Mouse (Mus musculus) hindbrain, embryonic 11.5 days (tissue): ENCODE data around the gene Sbno1. TPM values are rescaled to one million over a fixed set of nuclear protein-coding genes. Genes with fewer than 3 reads are reported as not detected.
"Not testable (repeated sequence)": the region's sequence is repeated elsewhere in the genome, so short reads cannot be mapped to it uniquely, and the experiment has no call there.

Experiments used
- ATAC-seq: fragments of 200-750 bp; cut with Nextera tagmentation; 2 replicates; pipeline ENCODE4 v1.8.0; 2017; ENCODE audit warnings: mild to moderate bottlenecking, moderate TSS enrichment, moderate library complexity; ENCODE audit not compliant: low FRiP score
- DNase-seq: peaks from one replicate; pipeline ENCODE4 v3.0.0-alpha.2; 2015; ENCODE audit warnings: low spot score
- H3K27ac ChIP-seq: fragments of 300-500 bp; sonication (generic); 2 replicates; pipeline ENCODE4 v1.5.1; 2014; ENCODE audit warnings: mild to moderate bottlenecking, low read depth, low read length
- H3K27me3 ChIP-seq: fragments of 300-500 bp; sonication (generic); 2 replicates; pipeline ENCODE4 v1.6.1; 2014; ENCODE audit warnings: mild to moderate bottlenecking, low read length, moderate library complexity, mixed read lengths; ENCODE audit not compliant: control insufficient read depth, insufficient read depth
- H3K36me3 ChIP-seq: fragments of 300-500 bp; sonication (generic); 2 replicates; pipeline ENCODE4 v1.6.1; 2014; ENCODE audit warnings: mild to moderate bottlenecking, low read length, moderate library complexity, mixed read lengths; ENCODE audit not compliant: control insufficient read depth, insufficient read depth
- H3K4me1 ChIP-seq: fragments of 300-500 bp; sonication (generic); replicated peaks from 2 replicates; pipeline ENCODE4 v1.6.1; 2014; ENCODE audit warnings: low read length, mixed read lengths; ENCODE audit not compliant: control insufficient read depth, insufficient read depth
- H3K4me2 ChIP-seq: fragments of 300-500 bp; sonication (generic); replicated peaks from 2 replicates; pipeline ENCODE4 v1.6.1; 2014; ENCODE audit warnings: mild to moderate bottlenecking, low read depth, low read length
- H3K4me3 ChIP-seq: fragments of 300-500 bp; sonication (generic); 2 replicates; pipeline ENCODE4 v1.5.1; 2014; ENCODE audit warnings: low read depth, low read length
- H3K9ac ChIP-seq: fragments of 300-500 bp; sonication (generic); 2 replicates; pipeline ENCODE4 v1.6.1; 2014; ENCODE audit warnings: low read depth, low read length
- H3K9me3 ChIP-seq: fragments of 300-500 bp; sonication (generic); 2 replicates; pipeline ENCODE4 v1.6.1; 2016; ENCODE audit warnings: low read length; ENCODE audit not compliant: control insufficient read depth
- WGBS: fragments of 180-500 bp; shearing (Covaris S2); extraction: QIAGEN DNeasy Blood & Tissue Kit; methylation state at CpG from one replicate; pipeline ENCODE4 v1.1.7; 2014; 5-methylcytosine and 5-hydroxymethylcytosine counted together
- polyA plus RNA-seq: library from polyadenylated mRNA; unstranded; fragments of >200 nt; fragmentation: Nextera tagmentation; extraction: Ambion mirVana; gene quantifications from 2 replicates; pipeline ENCODE4 v1.2.1, GENCODE M21; 2014

The Sbno1 gene
- polyA plus RNA-seq, 1 experiment from 2014 or later, result 116 TPM

DNA sequence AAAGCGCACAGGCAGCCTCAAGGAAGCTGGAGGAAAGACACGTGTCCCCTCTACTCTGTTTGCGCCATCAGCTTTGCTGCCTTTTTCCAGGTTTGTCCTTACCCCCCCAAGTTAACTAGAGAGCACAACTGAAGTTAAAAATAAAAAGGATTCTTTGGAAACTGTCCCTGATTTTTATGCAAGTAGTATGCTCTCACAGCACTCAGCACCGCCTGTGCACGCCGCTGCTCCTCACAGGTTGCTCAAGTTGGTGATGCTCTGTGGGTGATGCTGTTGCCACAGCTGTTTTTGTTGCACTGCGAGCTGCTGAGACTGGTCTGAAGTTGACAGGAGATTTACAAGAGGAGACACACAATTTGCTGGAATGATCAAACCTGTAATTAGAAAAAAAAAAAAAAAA, 51.5 kb downstream of the Sbno1 start:
- Histone ChIP-seq H3K9ac (no peak overlapping the region), H3K4me1 (no peaks in the 10 kb centered on the region), H3K36me3 (peaks cover 9% of the 10 kb centered on the region), H3K9me3 (no peaks in the 10 kb centered on the region), H3K4me3 (no peak overlapping the region), H3K4me2 (no peak overlapping the region), H3K27me3 (no peaks in the 10 kb centered on the region), H3K27ac (no peak overlapping the region)
- ATAC-seq (no peak), DNase-seq (no peak)
- WGBS, result 96% methylated on average over 7 of the region's 7 CpGs

DNA sequence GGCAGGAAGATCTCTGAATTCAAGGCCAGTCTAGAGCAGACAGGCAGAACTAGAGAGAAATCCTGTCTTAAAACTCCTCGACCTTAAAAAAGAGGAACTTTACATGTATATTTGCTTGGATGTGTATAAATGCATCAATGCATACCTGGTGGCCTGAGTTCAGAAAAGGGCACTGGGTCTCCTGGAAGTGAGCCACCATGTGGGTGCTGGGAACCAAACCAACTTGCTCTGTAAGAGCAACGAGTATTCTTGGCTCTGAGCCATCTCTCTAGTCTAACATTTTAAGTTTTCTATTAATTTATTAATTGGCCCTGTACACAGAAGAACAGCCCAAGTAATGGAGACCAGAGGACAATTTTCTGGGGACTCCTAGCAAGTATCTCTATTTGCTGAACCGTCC, 59.1 kb downstream of the Sbno1 start:
- H3K4me3 ChIP-seq, result no peak overlapping the region
- H3K27ac ChIP-seq, result no peak overlapping the region
- H3K4me1 ChIP-seq, result no peaks in the 10 kb centered on the region
- H3K9me3 ChIP-seq, result no peaks in the 10 kb centered on the region
- WGBS, result 92% methylated on average over 3 of the region's 3 CpGs
- H3K36me3 ChIP-seq, result peaks cover 5% of the 10 kb centered on the region; the same call in 1 of the 2 replicates
- H3K27me3 ChIP-seq, result no peaks in the 10 kb centered on the region
- ATAC-seq (no peak), DNase-seq (no peak)
- H3K4me2 ChIP-seq, result no peak overlapping the region
- no peak overlapping the region for H3K9ac ChIP-seq

DNA sequence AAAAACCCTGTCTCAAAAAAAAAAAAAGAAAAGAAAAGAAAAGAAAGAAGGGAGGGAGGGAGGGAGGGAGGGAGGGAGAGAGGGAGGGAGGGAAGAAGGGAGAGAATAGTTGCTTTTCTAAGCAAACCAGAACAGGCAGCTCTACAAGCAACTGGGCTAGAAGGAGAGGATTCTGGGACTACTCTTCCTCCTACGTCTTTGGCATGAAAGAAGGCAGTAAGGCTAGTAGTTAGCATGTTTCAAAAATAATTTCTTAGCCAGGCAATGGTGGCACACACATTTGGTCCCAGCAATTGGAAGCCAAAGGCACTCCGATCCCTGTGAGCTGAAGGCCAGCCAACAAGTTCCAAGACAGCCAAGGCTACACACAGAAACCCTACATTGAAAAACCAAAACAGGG, 60.0 kb downstream of the Sbno1 start:
- no peaks in the 10 kb centered on the region for H3K9me3 ChIP-seq
- H3K27ac ChIP-seq, result no peak overlapping the region
- H3K27me3 ChIP-seq, result no peaks in the 10 kb centered on the region
- no peak overlapping the region for H3K9ac ChIP-seq
- no peak overlapping the region for H3K4me2 ChIP-seq
- no peaks in the 10 kb centered on the region for H3K4me1 ChIP-seq
- WGBS, result 98% methylated on average over 2 of the region's 2 CpGs
- DNase-seq (no peak), ATAC-seq (no peak)
- no peaks in the 10 kb centered on the region for H3K36me3 ChIP-seq
- H3K4me3 ChIP-seq, result no peak overlapping the region

DNA sequence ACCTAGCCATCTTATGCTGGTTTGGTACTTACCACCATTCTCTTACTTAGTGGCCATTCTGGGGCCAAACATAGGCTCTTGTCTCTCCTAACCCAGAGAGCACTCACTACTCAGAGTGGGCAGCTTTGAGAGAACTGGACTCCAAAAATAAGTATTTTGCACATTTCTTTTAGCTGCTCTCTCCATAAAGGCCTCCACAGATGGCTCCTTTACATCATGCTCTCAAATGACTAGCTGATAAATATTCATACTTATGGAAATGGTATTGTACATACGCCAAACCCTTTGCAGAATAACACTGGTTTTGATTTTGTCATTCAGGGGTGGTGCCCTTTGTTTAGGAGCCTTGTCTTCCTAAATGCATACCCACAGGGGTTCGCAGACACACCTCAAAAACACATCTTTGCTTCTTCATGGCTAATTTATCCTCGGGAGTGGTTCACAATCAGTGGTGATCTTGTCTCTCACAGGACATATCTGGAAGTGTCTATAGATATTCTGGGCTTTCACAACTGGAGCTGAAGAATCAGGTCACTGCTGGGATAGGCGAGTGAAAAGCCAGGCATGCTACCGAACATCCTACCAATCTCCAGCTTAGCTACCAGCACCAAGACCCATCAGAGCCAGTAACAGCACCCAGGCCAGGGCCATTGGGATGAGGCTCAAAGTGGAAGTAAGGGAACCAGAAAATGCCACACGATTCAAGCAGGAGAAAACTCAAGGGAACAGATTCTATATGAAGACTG, 61.5 kb downstream of the Sbno1 start:
- no peak for DNase-seq

DNA sequence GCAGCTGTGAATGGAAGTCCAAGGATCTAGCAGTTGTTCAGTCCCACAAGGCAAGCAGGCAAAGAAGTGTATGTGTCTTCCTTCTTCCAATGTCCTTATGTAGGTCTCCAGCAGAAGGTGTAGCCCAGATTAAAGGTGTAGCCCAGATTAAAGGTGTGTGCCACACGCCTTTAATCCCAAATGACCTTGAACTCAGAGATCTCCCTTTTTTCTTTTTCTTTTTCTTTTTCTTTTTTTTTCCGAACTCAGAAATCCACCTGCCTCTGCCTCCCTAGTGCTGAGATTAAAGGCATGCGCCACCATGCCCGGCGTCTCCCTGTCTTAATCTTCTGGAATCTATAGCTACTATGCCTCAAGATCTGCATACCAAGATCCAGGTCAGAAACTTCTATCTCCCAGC, 62.8 kb downstream of the Sbno1 start, which contains the start of gene Cdk2ap1:
Gene Cdk2ap1, minus strand, starts transcription at position 101 of the 400 bp plus-strand sequence.
- H3K27me3 ChIP-seq, ATAC-seq: not testable (repeated sequence)

More for the DNA sequence above, 61.5 kb downstream of the Sbno1 start:
- Histone ChIP-seq H3K9me3 (no peaks in the 10 kb centered on the region), H3K4me3 (no peak overlapping the region), H3K9ac (no peak overlapping the region), H3K4me1 (no peaks in the 10 kb centered on the region), H3K27me3 (no peaks in the 10 kb centered on the region), H3K27ac (no peak overlapping the region), H3K4me2 (no peak overlapping the region), H3K36me3 (no peaks in the 10 kb centered on the region)
- WGBS, result 81% methylated on average over 6 of the region's 6 CpGs
- no peak for ATAC-seq

DNA sequence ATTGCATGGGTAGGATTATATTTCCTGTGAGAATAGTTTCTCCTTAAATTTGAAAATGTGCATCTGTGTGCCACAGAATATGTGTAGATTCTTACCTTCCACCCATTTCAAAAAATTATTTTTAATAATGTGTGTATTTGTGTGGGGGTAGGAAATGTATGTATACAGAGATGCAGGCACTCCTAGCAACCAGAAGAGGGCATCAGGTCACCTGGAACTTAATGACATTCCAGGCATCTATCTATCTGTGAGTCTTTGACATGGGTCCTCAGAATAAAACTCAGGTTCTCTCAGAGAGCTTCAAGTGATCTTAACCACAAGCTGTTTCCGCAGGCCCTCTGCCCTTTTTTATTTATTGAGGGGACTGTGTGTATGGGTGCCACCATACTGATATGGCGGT, 66.2 kb downstream of the Sbno1 start:
- WGBS, result 79% methylated on average over 2 of the region's 2 CpGs

More for the DNA sequence above, 62.8 kb downstream of the Sbno1 start, which contains the start of gene Cdk2ap1:
- not testable (repeated sequence) for H3K27ac ChIP-seq, H3K4me2 ChIP-seq, H3K9ac ChIP-seq, H3K36me3 ChIP-seq, DNase-seq, H3K9me3 ChIP-seq, H3K4me1 ChIP-seq, H3K4me3 ChIP-seq
- 94% methylated on average over 5 of the region's 5 CpGs for WGBS

DNA sequence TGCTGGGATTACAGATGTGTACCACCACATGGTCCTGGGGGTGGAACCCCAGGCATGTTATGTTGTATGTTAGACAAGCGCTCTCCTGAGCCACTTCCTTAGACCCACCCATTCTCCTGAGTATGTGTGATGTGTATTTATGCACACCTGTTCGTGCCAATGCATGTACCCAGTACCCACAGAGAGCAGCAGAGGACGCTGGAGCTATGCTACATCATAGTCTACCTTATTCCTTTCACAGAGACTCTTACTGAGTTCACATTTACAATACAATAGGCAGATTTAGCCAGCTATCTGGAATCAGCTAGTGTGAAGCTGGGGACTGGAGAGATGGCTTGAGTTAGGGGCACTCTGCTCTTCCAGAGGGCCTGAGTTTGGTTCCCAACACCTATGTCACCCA, 69.1 kb downstream of the Sbno1 start:
- no peaks in the 10 kb centered on the region for H3K9me3 ChIP-seq
- no peak for ATAC-seq
- H3K27me3 ChIP-seq, result no peaks in the 10 kb centered on the region
- DNase-seq, result no peak
- no peak overlapping the region for H3K4me2 ChIP-seq
- no peaks in the 10 kb centered on the region for H3K36me3 ChIP-seq
- 35% methylated on average over 3 of the region's 3 CpGs for WGBS
- no peak overlapping the region for H3K27ac ChIP-seq
- peaks cover 2% of the 10 kb centered on the region; the same call in 1 of the 2 replicates for H3K4me1 ChIP-seq
- H3K4me3 ChIP-seq, result no peak overlapping the region
- no peak overlapping the region for H3K9ac ChIP-seq

More for the DNA sequence above, 66.2 kb downstream of the Sbno1 start:
- Histone ChIP-seq H3K9ac (no peak overlapping the region), H3K4me2 (no peak overlapping the region), H3K36me3 (no peaks in the 10 kb centered on the region), H3K27me3 (no peaks in the 10 kb centered on the region), H3K4me1 (no peaks in the 10 kb centered on the region), H3K9me3 (no peaks in the 10 kb centered on the region), H3K27ac (no peak overlapping the region), H3K4me3 (no peak overlapping the region)
- DNase-seq (no peak), ATAC-seq (no peak)

DNA sequence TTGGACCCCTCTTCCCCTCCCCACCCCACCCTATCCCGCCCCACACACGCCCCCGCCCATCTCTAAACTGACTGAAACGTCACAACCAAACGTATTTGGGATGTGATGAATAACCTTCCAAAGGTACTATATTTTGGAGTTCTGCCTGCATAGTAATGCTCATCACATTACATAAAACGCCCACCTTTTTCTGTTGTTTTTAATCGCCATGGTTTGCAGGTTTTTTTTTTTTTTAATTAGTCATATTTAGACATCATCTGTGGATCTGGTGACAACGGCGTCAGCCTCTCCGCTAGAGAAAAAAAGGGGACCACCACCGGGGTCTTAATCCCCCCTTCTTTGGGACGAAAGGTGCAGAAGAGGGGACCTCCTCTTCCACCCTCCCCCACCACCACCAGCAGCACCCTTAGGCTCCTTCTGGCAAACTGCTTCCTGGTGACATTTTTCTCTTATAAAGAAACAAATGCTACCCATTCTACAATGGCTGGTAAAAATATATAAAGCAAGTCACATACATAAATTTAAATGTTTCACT, 70.3 kb downstream of the Sbno1 start:
- H3K27ac ChIP-seq, result no peak overlapping the region
- WGBS, result 6% methylated on average over 12 of the region's 12 CpGs

More for the DNA sequence above, 70.3 kb downstream of the Sbno1 start:
- Histone ChIP-seq H3K4me2 (peak overlapping the region; percentile 60), H3K27me3 (no peaks in the 10 kb centered on the region), H3K9me3 (no peaks in the 10 kb centered on the region), H3K9ac (peak overlapping the region; percentile 100; the same call in 1 of the 2 replicates), H3K4me3 (peak overlapping the region; percentile 98), H3K4me1 (peaks cover 7% of the 10 kb centered on the region), H3K36me3 (no peaks in the 10 kb centered on the region)
- ATAC-seq, result no peak
- DNase-seq, result no peak
